Mouse (Mus musculus) B cell, adult 2 months (primary cell): ENCODE measurements around the gene Fthl17e.
"Not testable (repeated sequence)": the region's sequence is repeated elsewhere in the genome, so short reads cannot be mapped to it uniquely, and the experiment has no call there.

Experiments
- DNase-seq, 2 experiments: peaks; one replicate each; pipeline ENCODE4 v3.0.0; 2022

Fthl17e gene

GRCm38 (mm10) chrX:9033193-9033592 is at the start of gene Fthl17e:
Gene Fthl17e, plus strand, starts transcription at chrX:9033493.
- not testable (repeated sequence) for DNase-seq

- DNase-seq: not testable (repeated sequence)
Measured at GRCm38 (mm10) chrX:8986655-8987054, 46.6 kb upstream of the Fthl17e start, which contains the start of gene Fthl17d. Gene Fthl17d, minus strand, starts transcription at chrX:8986755.

GRCm38 (mm10) chrX:9016079-9016478 is 17.2 kb upstream of the Fthl17e start:
- no peak for DNase-seq

GRCm38 (mm10) chrX:9019481-9019880 is 13.8 kb upstream of the Fthl17e start:
- DNase-seq: no peak

- DNase-seq: peak in 1 of 2 experiments; percentile 12
Measured at GRCm38 (mm10) chrX:9041611-9042010, 8.3 kb downstream of the Fthl17e start.

- DNase-seq: peak; percentile 46 to 67
Measured at GRCm38 (mm10) chrX:9060952-9061351, 27.7 kb downstream of the Fthl17e start.

GRCm38 (mm10) chrX:9062101-9062500 is 28.8 kb downstream of the Fthl17e start:
- DNase-seq: no peak

GRCm38 (mm10) chrX:9062715-9063114 is 29.4 kb downstream of the Fthl17e start, which contains the start of gene Fthl17f:
Gene Fthl17f, plus strand, starts transcription at chrX:9063015.
- not testable (repeated sequence) for DNase-seq

GRCm38 (mm10) chrX:9077699-9078098 is 44.4 kb downstream of the Fthl17e start:
- peak; percentile 36 to 78 for DNase-seq
